Mouse (Mus musculus) stomach, embryonic 15.5 days (tissue): ENCODE results near the gene Gm11114. TPM values are rescaled to one million over a fixed set of nuclear protein-coding genes. Genes with fewer than 3 reads are reported as not detected.
A peak's percentile ranks its signal among the peaks of the same experiment; 100 is the strongest.

Experiments used
- ATAC-seq: fragments of 200-750 bp; cut with Nextera tagmentation; 2 replicates; pipeline ENCODE4 v1.8.0; 2017; ENCODE audit warnings: low read depth, moderate number of reproducible peaks, moderate TSS enrichment; ENCODE audit not compliant: insufficient read depth, low FRiP score
- H3K27ac ChIP-seq: fragments of 300-500 bp; sonication (generic); 2 replicates; pipeline ENCODE4 v1.5.1; 2015; ENCODE audit warnings: mild to moderate bottlenecking, inconsistent platforms
- H3K27me3 ChIP-seq: fragments of 300-500 bp; sonication (generic); replicated peaks from 2 replicates; pipeline ENCODE4 v1.6.1; 2015; ENCODE audit warnings: inconsistent platforms
- H3K36me3 ChIP-seq: fragments of 300-500 bp; sonication (generic); 2 replicates; pipeline ENCODE4 v1.6.1; 2015; ENCODE audit warnings: inconsistent platforms
- H3K4me1 ChIP-seq: fragments of 300-500 bp; sonication (generic); 2 replicates; pipeline ENCODE4 v1.6.1; 2015; ENCODE audit warnings: inconsistent platforms
- H3K4me2 ChIP-seq: fragments of 300-500 bp; sonication (generic); 2 replicates; pipeline ENCODE4 v1.6.1; 2015; ENCODE audit warnings: mild to moderate bottlenecking, inconsistent platforms
- H3K4me3 ChIP-seq: fragments of 300-500 bp; sonication (generic); replicated peaks from 2 replicates; pipeline ENCODE4 v1.5.1; 2015; ENCODE audit warnings: inconsistent platforms
- H3K9ac ChIP-seq: fragments of 300-500 bp; sonication (generic); 2 replicates; pipeline ENCODE4 v1.6.1; 2015; ENCODE audit warnings: inconsistent platforms
- H3K9me3 ChIP-seq: fragments of 300-500 bp; sonication (generic); 2 replicates; pipeline ENCODE4 v1.6.1; 2016; ENCODE audit warnings: inconsistent platforms
- WGBS: fragments of 180-500 bp; shearing (Covaris S2); methylation state at CpG from one replicate; pipeline ENCODE4 v1.1.7; 2015; 5-methylcytosine and 5-hydroxymethylcytosine counted together
- polyA plus RNA-seq: library from polyadenylated mRNA; unstranded; fragments of >200 nt; fragmentation: Nextera tagmentation; extraction: Ambion mirVana; gene quantifications from 2 replicates; pipeline ENCODE4 v1.2.1, GENCODE M21; 2015

Gene Gm11114
- polyA plus RNA-seq: not detected in 2 replicates

DNA sequence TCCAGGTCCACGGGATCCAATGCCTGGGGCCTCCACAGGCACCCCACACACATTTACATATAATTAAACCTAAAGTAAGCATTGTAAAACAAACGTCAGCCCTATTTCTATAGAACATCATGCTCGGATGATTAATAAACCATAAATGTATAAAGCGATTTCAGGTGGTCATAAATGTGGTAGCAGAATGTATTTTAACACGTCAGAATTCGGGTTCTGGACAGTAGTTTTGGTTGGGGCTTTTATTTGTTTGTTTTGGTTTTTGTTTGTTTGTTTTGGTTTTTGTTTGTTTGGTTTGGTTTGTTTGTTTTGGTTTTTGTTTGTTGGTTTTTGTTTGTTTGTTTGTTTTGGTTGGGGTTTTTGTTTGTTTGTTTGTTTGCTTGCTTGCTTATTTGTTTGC, at the start of gene Gm11114:
Gene Gm11114, plus strand, starts transcription at position 301 of the 400 bp plus-strand sequence.
- Histone ChIP-seq H3K9me3 (no peaks in the 10 kb centered on the region), H3K4me3 (no peak within 1 kb of the TSS), H3K36me3 (no peaks in the 10 kb centered on the region), H3K27ac (no peak within 1 kb of the TSS), H3K9ac (no peak within 1 kb of the TSS), H3K27me3 (no peaks in the 10 kb centered on the region), H3K4me1 (no peaks in the 10 kb centered on the region), H3K4me2 (no peak within 1 kb of the TSS)
- no peak for ATAC-seq
- WGBS: 86% methylated on average over 6 of the region's 6 CpGs

DNA sequence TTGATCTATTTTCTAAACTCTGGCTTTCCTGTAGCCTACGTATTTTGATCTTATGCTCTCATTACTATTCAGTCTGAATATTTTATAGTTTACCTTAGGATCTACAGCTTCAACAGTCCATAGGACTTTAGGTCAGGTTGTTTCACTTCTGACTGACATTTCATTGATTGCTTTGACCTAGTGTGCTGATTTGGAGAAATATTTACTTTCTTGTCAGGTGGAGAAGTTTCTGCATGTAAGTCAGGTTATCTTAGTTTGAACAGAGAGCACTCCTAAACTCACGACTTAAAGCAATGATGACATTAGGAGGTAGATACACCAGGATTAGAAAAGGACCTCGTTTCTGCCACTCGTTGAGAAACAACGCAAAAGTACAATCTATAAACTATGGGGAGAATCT, 45.7 kb upstream of the Gm11114 start:
- H3K9ac ChIP-seq: no peak overlapping the region
- H3K4me1 ChIP-seq: no peaks in the 10 kb centered on the region
- H3K4me3 ChIP-seq: no peak overlapping the region
- no peak for ATAC-seq
- no peaks in the 10 kb centered on the region for H3K9me3 ChIP-seq
- H3K27ac ChIP-seq: no peak overlapping the region
- H3K27me3 ChIP-seq: no peaks in the 10 kb centered on the region
- 43% methylated on average over 5 of the region's 5 CpGs for WGBS
- H3K4me2 ChIP-seq: no peak overlapping the region
- H3K36me3 ChIP-seq: no peaks in the 10 kb centered on the region

DNA sequence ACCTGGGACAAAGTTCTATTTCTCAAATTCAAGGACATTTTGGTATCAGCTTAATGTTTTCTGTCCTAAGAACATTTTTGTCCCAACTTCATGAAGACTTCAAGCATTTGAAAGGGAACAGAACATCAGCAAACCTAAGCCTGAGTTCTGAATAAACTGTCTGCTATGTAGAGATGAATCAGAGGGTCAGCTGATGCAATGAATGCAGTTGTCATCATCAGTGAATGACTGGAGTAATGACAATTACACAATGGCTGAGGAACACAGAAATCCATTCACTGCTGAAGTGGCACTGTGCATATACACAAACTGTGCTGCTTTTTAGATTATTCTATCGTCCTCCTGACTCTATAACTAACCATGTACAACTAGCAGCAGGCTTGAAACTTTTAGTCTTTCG, 38.5 kb upstream of the Gm11114 start:
- Histone ChIP-seq H3K9ac (no peak overlapping the region), H3K27ac (no peak overlapping the region), H3K4me3 (no peak overlapping the region), H3K4me1 (no peaks in the 10 kb centered on the region), H3K4me2 (no peak overlapping the region), H3K9me3 (no peaks in the 10 kb centered on the region), H3K36me3 (no peaks in the 10 kb centered on the region), H3K27me3 (no peaks in the 10 kb centered on the region)
- whole genome bisulfite sequencing: 79% methylated on average over 2 of the region's 2 CpGs
- no peak for ATAC-seq

DNA sequence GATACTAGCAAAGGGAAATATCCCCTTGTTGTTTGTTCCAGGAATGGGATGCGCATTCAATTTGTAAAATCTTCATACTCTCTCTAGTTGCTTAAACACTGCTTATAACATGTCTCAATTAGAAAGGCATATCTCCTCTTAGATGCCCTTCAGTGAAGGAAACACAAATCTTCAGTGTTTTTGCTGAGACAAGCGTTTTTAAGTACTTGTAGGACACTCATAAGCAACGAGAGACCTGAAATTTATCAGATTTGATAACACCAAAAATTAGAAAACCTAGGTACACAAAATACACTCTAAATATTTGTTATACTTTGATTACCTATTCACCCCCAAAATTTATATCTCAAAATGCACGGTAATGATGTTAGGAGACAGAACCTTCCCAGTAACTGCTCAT, 9.7 kb upstream of the Gm11114 start:
- Histone ChIP-seq H3K27ac (no peak overlapping the region), H3K9ac (no peak overlapping the region), H3K9me3 (no peaks in the 10 kb centered on the region), H3K4me3 (no peak overlapping the region), H3K27me3 (no peaks in the 10 kb centered on the region), H3K4me1 (no peaks in the 10 kb centered on the region), H3K36me3 (no peaks in the 10 kb centered on the region), H3K4me2 (no peak overlapping the region)
- 76% methylated on average over 4 of the region's 4 CpGs for WGBS
- ATAC-seq: no peak

DNA sequence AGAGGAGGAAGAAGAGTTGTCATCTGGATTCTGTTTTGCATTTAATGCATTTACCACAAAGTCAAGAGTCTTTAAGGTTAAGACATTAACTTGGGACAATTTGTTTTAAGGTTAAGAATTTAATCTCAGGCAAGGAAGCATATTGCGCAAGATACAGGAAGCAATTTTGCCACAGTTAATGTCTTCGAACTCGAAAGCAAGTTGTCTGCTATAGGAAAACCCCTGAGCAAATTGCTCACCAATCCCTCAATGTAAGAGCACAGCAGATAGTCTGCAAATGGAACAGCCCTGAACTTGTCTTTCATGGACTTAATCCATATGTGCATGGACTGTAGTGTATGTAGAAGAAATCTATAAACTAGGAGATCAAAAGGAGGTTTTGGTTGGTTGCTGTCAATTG, 9.2 kb upstream of the Gm11114 start:
- WGBS: 80% methylated on average over 3 of the region's 3 CpGs
- Histone ChIP-seq H3K36me3 (no peaks in the 10 kb centered on the region), H3K4me1 (no peaks in the 10 kb centered on the region), H3K9me3 (no peaks in the 10 kb centered on the region), H3K27ac (no peak overlapping the region), H3K9ac (no peak overlapping the region), H3K4me2 (no peak overlapping the region), H3K4me3 (no peak overlapping the region), H3K27me3 (no peaks in the 10 kb centered on the region)
- ATAC-seq: no peak

DNA sequence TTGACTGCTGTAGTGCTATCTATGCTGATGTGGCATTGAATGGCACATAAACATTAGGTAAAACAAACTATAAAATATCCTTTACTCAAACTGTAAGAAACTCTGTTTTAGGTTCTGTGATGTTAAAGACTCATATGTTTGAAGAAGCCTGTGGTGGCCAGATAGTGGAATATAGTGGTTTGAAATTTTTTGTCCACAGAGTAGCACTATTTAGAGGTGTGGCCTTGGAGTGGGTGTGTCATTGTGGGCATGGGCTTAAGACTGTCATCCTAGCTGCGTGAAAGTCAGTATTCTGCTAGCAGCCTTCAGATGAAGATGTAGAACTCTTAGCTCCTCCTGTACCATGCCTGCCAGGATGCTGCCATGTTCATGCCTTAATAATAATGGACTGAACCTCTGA, 3.5 kb downstream of the Gm11114 start:
- no peak overlapping the region for H3K27ac ChIP-seq
- ATAC-seq: no peak
- no peaks in the 10 kb centered on the region for H3K4me1 ChIP-seq
- no peak overlapping the region for H3K4me3 ChIP-seq
- no peaks in the 10 kb centered on the region for H3K27me3 ChIP-seq
- WGBS: 48% methylated on average over 1 of the region's 1 CpGs
- no peaks in the 10 kb centered on the region for H3K36me3 ChIP-seq
- no peak overlapping the region for H3K4me2 ChIP-seq
- H3K9me3 ChIP-seq: no peaks in the 10 kb centered on the region
- no peak overlapping the region for H3K9ac ChIP-seq

DNA sequence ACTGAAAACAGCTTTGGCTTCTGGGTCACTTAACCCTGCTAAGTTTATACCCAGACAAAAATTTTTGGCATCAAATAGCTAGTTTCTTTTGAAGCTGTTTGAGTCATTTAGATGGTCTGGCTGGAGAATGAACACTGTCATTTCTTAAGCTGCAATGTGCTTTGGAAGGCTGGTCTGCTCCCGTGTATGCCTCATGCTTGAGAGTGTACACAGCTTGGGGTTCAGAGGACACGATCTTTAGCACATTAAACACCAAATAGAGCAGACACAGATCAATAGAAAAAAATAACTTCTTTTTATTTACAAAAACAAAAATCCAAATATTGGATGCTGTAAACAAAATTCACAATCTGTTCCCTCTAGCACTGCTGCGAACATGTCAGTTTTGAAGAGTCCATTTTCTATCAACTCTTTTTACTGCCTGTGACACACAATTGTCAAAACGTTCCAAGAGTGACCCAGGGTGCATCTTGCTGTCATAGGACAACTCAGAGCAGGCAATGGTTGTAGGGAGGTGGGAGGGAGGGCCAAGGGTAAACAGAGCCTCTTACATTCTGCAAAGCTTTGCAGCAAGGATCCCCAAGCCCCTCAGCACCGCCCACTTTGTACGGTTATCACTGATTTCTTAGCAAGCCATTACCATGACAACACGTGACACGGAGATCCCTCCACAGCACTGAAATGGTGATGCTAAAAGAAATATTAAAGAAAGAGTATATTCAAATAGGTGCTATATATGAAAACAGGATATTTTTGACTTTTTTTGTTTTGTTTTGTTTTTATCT, 7.8 kb downstream of the Gm11114 start:
- 61% methylated on average over 8 of the region's 8 CpGs for WGBS
- ATAC-seq: no peak
- H3K4me3 ChIP-seq: no peak overlapping the region
- H3K27ac ChIP-seq: no peak overlapping the region
- H3K4me1 ChIP-seq: no peaks in the 10 kb centered on the region
- H3K4me2 ChIP-seq: no peak overlapping the region
- no peaks in the 10 kb centered on the region for H3K36me3 ChIP-seq
- H3K27me3 ChIP-seq: no peaks in the 10 kb centered on the region
- no peaks in the 10 kb centered on the region for H3K9me3 ChIP-seq
- no peak overlapping the region for H3K9ac ChIP-seq

DNA sequence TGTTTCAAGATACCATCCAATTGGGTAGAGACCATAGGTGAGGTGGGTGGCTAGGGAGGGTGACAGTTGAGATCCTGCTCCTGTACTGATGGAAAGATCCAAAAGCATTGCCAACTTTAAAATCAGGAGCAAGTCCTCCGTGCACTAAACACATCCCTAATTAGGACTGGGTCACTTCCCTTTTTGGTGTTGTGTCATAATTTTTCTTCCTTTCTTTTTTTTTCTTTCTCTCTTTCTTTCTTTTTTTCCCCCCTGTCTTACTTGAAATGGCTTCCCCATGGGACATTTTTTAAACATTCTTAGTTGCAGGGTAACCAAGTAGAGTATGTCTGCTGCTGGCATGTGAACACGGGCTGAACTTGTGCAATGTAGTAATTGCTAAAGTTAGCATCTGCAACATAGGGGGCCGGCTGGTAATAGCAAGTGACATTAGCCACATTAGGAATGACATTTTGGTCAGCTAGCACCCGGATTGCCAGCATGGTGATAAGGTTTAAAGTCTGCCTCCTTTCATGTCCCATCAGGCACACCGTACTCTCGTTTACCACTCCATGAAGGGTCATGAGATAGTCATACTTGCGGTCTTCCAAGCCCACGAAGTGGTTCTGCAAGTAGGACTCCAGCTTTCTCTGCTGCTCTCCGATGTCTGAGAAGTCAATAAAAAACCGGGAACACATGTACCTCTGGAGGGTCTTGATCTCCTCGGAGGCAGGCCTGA, 11.7 kb downstream of the Gm11114 start:
- no peak for ATAC-seq
- Histone ChIP-seq H3K9me3 (no peaks in the 10 kb centered on the region), H3K9ac (no peak overlapping the region), H3K4me3 (peak overlapping the region; percentile 80), H3K4me2 (peak overlapping the region; percentile 84), H3K27ac (no peak overlapping the region), H3K36me3 (no peaks in the 10 kb centered on the region), H3K4me1 (no peaks in the 10 kb centered on the region), H3K27me3 (no peaks in the 10 kb centered on the region)
- 71% methylated on average over 11 of the region's 11 CpGs for WGBS

DNA sequence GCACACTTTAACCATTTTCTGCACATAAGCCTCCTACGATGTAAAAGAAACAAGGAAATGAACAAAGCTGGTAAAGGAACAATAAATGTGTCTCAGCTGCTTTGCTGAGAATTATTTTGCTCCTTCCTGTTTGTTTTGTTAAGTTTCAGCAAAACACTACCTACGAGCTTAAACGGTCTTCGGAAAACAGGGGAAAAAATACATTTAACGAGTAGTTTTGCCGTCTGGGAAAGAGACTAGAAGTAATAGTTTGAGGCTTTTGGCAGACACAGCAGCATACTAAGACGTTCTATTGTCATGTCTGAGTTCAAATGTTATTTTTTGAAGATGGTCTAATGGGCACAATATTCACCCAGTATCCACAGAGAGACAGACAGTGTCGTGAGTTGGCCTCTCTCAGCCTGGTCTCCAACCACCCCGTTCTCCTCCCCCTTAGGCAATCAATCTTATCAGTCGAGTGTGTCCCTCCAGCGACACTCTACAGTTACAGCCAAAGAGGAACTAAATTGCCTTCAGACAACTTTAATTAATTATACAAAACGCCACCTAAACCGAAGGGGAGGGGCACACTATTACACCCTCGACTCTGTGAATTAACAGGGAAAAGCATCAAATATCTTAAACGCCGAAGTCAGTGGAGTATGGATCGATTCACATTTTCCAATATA, 12.8 kb downstream of the Gm11114 start:
- no peak for ATAC-seq
- Histone ChIP-seq H3K4me2 (peak overlapping the region; percentile 84), H3K4me3 (peak overlapping the region; percentile 80), H3K27ac (no peak overlapping the region), H3K27me3 (no peaks in the 10 kb centered on the region), H3K4me1 (no peaks in the 10 kb centered on the region), H3K36me3 (no peaks in the 10 kb centered on the region), H3K9ac (no peak overlapping the region), H3K9me3 (no peaks in the 10 kb centered on the region)
- whole genome bisulfite sequencing: 24% methylated on average over 17 of the region's 17 CpGs

DNA sequence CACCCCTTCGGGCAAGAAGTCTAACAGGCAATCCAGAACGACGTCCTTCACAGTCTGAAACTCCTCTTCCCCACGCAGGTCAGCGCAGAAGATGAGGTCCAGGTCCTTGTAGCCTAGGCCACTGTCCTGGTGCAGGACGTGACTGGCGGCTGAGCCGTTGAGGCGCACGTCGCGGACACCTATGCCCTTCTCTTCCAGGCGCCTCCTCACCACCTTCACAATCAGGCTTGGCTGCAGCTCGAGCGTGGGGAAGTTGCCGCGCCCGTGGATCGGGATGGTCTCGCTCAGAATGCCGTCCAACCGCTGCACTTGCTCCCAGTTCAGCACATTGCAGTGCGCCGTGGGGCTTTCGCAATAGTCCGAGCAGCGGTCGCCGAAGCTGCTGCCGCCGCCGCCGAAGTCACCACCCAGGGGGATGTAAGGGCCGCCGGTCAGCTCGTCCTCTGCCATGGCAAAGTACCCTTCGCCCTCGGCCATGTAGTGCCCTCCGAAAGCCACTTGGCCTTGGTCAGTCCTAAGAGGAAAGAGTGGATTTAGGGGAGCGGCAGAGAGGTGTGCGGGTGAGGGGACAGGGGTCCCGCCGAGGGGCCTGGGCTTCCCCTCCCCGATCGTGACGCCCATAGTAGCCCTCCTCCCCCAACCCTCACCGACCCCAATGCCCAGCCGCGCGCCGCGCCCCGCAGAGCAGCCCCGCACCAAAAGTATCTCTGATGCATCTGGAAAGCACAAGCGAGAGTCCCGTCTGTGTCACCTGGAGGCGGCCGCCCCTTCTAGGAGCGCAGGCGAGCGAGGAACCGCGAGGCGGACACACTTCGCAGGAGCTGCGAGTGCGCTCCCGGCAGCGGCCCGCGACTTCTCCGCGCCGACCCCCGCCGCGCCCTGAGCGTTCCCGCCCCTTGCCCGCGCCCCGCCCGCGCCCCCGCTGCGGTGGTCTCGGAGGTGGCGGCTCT, 14.0 kb downstream of the Gm11114 start:
- Histone ChIP-seq H3K27me3 (no peaks in the 10 kb centered on the region), H3K27ac (peak overlapping the region; percentile 86), H3K9me3 (no peaks in the 10 kb centered on the region), H3K9ac (peak overlapping the region; percentile 59), H3K4me2 (peak overlapping the region; percentile 84), H3K36me3 (no peaks in the 10 kb centered on the region), H3K4me1 (no peaks in the 10 kb centered on the region), H3K4me3 (peak overlapping the region; percentile 80)
- ATAC-seq: peak; percentile 24
- under 1% methylated on average over 87 of the region's 88 CpGs for WGBS
